Mouse (Mus musculus) olfactory bulb, adult 2 months (tissue): ENCODE results near the gene Slfn2.

Experiments used
- CTCF ChIP-seq: fragments of 200-500 bp; IDR thresholded peaks from 2 replicates; pipeline ENCODE4 v1.5.1; 2012; ENCODE audit warnings: low read depth, mild to moderate bottlenecking, low read length, moderate library complexity; ENCODE audit not compliant: insufficient read depth
- POLR2A ChIP-seq: fragments of 200-500 bp; IDR thresholded peaks from 2 replicates; pipeline ENCODE4 v1.6.1; 2012; ENCODE audit warnings: mild to moderate bottlenecking, low read depth, low read length, moderate library complexity; ENCODE audit not compliant: insufficient read depth

GRCm38 (mm10) chr11:83116597-83117227 lies 51.8 kb downstream of the Slfn2 start, which contains the start of gene Slfn1:
- no peak for TF ChIP-seq CTCF
- no peak for TF ChIP-seq POLR2A
